Mouse (Mus musculus): ENCODE measurements around the gene Foxp1.

Foxp1 gene

DNA sequence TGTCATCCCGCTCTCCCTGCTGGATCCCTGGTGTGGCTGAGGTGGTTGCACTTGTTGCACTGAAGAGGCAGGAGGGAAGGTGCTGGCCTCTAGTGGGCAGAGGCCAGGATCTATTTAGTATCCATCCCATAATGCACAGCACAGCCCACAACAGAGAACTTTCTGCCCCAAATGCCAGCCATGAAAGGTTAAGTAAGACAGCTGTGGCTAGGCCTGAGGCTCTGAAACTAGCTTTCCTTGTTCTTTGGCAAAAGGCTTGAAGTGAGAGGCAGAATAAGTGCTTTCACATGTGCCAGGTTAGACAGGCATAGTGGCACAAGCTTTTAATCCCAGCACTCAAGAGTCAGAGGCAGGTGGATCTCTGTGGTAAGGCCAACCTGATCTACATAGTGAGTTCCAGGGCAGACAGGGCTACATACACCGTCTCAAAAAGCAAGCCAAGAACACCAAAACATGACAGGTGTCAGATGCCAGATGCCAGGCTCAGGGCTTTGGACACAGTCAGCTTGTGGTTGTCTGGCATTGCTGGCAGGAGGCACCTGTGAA is 137.4 kb downstream of the Foxp1 start:
- DNase-seq = peak; percentile 35 to 54

DNA sequence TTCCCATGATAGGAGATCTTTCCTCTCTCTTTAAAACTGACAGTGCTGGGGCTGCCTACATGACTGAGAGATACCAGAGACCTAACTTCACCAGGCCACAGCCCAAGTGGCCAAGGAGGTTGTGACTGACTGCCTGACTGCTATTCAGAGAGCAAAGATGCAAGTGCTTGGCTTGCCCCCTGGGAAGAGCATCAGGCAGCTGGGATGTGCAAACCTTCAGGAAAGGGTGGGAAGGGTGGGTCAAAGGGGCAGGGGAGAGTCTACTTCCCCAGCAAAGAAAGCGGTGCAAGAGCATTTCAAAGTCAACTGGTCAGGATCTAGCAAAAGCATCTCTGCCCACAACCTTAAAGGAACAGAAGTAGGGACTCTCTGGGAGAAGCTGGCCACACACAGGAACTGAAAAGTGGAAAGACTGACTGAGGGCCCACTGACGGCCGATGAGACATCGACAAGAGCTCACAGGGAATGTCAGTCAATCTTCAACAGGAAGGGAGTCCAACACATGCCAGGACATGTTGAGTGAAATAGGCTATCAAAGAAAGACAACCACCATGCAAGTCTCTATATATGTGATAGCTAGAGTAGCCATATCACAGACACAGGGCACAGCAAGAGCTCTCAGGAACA is 138.6 kb downstream of the Foxp1 start:
- DNase-seq = no peak

DNA sequence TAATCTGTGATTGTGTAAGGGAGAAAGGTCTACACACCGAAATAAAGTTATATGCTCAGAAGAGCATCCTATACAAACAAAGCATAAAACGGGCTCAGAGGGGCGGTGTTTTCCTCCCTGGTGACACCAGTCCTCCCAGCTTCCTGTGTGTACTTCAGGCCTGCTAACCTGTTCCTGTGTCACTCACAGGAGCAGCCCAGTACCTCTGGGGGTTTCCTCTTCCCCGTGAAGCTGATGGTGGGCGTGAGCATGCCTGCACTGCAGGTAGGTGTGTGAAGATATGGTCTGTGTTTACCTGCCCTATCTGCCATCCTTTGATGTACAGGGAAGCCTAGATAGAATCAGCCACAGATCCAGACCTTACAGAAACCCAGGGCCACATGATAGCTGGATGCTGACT is 142.4 kb downstream of the Foxp1 start:
- DNase-seq = peak in 1 of 2 experiments; percentile 23

DNA sequence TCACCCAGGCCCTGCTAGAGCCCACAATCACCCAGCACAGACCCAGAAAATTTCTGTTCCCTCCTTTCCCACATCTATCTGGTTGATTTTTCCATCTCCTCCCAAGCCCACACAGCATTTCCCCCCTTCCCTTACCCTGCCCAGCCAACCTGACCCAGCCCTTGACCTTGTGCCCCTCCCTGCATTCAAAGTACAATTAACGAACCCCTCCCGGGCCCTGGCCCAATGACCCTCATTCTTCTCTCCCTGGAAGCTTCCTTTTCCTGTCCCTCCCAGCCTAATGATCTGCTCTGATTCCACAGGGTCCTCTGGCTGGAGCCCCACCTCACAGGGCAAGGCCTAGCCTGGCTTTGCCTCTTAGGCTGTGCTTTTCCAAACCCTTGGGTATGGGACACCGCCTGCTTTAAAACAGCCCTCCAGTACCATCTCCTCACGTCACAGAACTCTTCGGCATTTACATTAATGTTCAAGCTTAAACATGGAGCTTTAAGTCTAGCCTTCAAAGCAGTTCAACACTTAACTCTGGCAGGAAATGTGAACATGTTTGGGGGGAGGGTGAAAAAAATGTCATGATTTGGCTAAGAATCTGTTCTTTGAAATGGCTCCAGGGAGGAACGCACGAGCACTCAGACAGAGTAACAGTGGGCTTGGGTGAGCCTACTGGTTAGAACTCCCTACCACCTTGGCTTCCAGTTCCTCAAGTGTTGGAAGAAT is 143.4 kb downstream of the Foxp1 start:
- no peak for DNase-seq

DNA sequence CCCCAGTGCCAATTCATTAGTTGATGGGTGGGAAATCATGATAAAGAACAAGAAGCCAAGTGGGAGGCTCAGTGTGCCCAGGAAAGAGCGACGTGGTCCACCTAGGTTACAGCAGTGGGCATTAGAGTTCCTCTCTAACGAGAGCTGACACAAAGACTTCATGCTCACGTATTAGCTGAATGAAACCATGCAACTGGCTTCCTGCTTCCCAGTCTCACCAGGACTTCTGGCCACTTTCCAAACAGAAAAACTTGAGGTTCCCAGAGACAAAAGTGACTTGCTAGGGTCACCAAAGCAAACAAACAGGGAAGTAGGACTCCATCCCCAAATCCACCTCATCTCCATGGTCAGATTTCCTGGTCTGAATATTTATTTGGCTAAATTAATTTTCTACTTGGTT is 144.8 kb downstream of the Foxp1 start:
- no peak for DNase-seq

DNA sequence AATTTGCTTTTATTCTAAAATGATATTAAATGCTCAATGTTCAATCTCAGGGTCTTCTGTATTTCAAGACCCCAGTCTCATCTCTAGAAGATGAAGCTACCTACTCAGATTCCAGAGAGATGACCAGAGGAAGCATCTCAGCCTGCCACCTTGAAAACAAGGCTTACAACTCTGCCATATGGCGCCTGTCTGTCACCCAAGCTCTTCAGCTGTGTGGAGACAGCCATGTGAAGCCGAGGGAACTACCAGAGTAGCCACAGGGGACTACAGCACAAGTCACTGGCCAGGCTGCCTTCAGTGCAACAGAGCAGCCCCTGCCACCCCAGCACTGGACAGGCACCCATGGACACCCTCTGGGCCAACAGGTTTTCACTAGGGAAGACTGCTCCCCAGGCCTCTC is 145.4 kb downstream of the Foxp1 start:
- no peak for DNase-seq

DNA sequence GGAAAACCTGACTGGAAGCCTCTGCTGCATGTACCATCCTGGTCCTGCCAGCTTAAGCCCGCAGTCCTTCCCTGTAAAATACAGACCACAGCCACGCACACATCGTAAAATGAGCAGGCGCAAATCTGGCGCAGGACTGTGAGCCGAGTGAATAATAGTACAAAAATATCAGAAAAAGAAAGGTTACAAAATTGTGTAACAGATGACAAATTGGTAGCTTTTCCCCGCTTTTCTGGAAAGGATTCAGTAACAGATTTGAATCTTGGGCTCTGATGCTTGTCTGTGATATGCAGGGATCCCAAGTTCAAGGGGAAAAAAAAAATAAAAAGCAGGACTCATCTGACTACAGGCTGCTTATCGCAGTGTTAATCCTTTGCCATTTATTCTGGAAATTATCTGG is 145.8 kb downstream of the Foxp1 start:
- DNase-seq = no peak

DNA sequence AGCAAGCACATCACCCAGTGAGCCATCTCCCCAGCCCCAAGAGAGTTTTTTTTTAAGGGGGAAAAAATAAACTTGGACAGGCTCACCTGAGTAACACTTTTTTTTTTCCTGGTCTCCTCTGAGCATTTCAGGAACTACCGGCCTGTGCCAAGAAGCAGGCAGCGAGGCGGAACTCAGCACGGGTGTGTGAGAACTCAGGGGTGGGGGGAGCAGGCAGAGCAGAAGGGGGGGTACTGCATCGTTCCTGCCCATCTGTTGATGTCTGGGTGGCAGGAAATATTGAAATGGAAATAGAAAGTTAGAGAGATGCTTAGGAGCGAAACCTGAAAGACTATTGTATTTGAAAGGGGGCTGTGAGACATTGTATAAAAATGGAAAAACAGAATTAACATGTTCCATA is 146.7 kb downstream of the Foxp1 start:
- peak; percentile 42 to 46 for DNase-seq

DNA sequence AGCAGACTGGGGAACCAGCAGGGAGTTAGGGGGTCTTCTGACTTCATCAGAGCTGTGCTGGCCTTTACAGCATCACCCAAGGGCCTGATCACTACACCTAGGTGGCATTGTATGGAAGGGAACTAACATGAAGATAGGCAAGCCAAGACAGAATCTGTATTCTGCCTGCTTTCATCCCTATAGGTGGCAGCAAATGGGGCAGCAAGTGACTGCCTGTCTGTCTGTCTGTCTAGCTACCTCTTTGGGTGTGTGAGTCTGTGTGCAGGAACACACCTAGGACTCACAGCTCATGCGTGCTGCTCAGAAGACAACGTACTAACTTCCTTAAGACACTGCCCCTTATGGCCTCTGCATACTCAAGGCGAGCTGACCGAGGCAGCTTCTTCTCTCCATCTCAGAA is 147.1 kb downstream of the Foxp1 start:
- peak in 1 of 2 experiments; percentile 25 for DNase-seq

DNA sequence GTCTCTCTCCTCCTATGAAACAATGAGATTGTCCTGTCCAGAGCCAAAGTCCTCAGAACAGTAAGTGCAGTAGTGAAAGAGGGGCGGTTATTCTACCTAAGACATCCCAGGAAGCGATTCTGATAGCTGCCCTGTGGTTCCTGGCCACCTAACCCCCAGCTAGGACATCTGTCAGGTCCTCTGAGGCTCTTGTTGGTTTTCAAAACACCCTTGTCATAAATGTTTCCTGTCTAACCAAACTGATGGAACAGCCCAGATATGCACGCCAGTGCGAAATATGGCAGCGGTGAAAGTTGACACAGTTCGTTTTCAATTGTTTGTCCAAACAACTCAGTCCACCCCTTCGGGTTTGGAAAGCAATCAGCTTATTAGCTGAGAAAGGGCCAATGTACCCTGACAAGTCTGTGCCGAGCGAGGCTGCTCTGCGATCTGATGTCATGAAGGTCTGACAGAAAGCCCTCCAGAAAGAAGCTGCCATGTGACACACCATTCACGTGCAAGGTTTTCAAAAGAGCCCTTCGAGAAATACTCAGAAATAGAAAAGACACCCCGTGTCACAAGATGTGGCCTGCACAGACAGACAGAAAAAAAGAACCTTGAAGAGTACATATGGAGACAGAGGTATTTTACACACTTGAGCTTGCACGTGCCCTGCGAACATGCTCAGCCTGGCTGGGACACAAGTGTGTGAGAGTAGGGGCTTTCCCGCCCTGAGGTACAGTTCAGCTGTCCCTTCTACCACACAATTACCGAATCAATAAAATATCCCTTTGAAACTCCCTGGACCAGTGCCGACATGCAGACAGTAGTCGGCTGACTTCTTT is 147.9 kb downstream of the Foxp1 start:
- DNase-seq = peak in 1 of 2 experiments; percentile 42

DNA sequence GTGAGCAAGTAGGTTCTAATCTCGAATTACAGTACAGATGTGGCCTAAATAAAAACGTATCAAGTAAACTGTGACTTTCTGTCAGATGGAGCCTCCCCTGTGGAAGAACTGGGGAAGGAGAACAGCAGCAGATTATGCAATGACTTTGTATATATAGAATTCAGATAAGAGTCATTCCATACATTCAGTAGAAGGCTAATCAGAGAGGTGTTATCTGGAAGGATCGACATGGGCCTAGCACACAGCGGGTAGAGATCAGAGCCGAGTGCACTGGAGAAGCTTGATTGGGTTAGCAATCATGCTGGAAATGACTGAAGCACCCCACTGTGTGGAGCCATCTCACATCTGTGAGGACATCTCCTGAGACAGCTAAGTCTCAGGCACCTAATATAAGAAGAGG is 150.1 kb downstream of the Foxp1 start:
- DNase-seq = no peak

DNA sequence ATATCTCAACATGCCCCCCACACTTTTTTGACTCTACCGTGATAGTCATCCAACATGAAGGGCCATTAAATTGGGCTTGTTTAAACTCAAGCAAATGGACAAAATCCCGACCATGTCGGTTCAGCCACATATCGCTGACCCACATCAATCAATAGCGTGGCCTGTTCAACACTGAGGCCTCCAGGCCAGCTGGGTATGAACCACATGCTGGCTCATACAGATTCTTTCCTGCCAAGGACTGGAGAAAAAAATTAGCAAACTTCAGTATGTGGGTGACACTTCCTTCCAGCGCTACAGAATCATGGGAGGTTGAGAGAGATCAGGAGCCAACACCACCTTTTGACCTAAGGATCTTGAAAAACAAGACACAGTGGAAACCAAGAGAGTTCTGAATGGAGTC is 150.5 kb downstream of the Foxp1 start:
- DNase-seq = no peak

DNA sequence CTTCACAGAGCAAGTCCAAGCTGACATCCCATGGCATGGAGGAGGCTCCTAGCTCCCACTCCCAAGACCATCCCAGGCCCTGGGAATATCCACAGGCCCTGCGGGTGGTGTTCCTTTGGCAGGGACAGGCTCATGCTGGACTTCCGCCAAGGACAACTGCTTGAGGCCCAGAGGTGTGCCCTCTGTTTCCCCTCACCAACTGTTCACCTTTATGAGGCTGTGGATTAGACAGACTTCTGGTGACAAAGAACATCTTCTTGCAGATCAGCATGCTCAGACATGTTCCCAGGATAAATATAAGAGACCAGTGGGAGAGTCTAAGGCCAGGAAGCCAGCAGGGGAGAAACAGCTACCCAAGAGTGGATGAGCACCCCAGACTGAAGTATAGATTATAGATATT is 152.6 kb downstream of the Foxp1 start:
- DNase-seq = no peak

DNA sequence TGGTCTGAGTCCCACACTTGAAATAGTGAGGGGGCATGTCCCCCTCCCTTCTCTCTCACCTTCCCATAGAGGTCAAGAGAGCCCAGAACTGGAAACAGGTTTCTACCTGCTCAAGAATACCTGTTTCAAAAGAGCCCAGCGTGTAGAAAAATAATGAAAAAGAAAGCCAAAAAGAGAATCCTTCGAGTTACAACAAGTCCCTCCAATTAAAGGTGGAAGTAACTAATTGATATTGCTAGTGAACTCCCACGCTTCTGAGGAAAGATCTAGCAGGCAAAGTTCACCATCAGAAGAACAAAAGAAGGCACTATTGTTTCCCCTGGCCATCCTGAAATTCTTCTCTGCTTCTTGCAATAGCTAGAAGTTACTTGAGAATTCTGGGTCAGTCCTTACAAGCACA is 153.4 kb downstream of the Foxp1 start:
- no peak for DNase-seq

DNA sequence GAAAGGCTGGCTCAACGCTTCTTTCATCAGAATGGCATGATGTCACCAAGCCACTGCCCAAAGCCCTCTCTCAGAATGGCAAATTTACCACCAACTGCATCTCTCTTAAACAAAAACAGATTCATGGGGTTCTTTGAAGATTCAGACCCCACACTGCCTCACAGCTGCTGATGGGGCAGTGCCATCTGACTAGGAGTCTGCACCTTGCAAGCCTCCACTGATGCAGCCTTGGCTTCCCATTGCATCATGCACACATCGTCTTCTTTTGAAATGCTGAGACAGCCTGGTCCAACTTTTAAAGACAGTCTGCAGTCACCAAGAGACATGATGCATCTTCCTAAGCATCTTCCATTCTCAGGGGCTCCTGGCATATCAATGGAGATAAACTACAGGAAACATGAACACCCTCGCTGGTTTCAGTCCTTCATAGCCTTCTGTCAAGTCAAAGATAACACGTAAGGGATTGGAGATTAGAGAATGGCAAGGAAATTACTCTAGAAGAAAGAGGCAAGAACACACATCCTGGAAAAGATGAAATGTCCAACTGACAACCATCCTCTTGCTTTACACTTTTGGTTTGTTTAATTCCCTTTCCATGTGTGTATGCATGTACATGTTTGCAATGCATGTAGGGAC is 154.3 kb downstream of the Foxp1 start:
- no peak for DNase-seq

DNA sequence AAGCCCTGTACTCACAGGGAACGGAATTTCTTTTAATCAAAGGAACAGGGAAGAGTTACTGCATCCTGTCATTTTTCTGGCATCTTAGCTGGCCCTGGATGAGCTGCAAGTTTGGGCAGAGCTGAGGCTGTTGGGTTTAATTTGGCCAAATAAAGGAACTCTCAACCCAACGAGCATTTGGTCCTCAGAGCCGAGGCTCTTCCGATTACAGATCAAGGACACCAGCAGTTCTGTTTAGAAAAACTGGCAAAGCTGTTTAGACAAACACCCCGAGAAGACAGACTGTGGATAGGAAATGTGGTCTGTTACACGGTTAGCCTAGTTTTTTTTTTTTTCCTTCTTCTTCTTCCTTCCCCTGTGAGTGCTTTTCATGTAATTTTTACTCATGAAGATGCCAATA is 158.0 kb downstream of the Foxp1 start:
- DNase-seq = no peak

DNA sequence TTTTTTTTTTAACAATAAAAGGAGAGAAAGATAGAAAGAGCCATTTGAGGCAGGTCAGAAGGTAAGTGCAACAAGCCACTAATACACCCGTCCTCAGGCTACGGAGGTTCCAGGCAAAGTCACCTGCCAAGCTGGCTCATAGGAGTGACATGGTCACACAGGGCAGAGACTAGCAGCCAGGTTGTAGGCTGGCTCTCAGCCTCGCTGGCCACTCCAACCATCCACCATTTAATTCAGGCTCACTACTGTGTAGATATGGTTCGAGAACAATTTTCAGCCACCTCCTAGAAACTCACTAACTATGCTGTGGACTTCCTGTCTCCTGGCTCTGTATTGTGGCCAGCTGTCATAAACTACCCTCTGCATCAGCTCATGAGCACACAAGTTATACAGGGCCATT is 161.9 kb downstream of the Foxp1 start:
- no peak for DNase-seq

DNA sequence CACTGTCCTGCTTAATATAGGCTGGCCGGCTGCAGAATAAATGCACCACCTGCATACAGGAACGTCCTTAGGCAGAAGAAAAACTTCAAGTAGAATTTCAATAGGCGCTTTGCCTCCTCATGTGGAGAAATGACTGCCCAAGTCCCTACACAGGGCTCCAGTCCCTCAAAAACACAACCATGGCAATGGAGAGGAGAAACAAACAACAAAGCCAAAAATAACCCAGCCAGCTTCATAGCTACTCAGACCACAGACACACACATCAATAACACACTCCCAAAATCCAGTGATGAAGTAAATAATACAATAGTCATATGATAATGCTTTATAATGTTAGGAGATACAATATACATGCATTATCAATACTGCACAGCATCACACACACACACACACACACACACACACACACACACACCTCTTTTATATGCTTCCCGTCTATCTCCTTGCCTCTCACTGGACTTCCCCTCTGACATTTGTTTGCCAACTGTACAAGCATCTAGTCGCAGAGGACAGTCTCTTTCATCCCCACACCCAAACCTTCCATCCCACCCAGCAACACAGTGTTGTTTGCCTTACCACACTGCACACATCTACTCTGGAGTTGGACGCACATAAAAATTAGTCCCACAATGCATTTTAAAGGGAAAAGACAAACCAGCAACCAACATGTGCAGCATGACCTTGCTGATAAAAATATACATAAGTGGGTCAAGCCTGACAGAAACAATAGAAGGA is 162.6 kb downstream of the Foxp1 start:
- DNase-seq = no peak

DNA sequence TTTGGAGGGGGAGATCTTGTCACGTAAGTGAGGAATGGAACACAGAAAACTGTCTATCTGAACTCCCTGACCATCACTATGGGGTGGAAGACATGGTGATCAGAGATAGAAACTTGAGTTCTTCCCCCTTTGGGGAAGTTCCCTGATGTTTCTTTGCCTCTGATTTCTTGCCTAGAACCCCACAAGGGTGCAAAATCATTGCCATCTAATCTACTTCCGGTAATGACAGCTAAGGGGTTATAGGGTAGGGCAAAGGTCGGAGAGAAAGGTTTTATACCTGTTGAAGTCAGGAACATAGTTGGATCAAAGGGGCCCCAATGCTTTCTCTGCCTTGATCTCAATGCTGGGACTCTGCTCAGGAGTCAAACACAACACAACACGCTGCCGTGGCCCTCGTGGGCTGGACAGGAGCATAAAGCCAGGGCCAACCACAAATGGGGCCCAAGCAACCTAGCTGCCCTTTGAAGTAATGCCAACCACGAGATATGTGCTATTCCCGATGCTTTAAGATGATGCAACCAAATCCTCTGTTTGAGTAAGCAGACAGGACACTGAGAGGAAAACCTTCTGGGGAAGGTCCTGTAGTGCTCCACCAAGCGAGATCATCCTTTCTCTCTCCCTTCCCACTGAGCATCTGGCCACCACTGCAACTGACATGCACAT is 163.4 kb downstream of the Foxp1 start:
- DNase-seq = no peak

DNA sequence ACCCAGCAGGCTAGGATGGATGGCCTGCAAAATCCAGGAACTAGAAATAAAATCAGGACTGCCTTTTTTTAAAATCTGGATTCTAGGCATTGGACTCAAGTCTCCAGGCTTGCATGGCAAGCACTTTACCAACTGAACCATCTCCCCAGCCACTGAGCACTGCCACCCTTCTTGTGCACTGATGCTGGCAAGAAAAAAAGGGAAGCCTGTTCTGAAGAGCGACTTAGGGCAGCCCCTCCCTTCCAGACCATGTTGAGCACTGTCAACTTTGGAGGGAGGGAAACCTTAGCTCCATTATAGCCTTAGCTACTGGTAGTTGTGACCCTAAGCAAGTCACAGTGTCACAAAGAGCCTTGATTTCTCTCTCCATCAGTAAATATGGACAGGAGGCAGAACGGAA is 164.6 kb downstream of the Foxp1 start:
- DNase-seq = no peak

DNA sequence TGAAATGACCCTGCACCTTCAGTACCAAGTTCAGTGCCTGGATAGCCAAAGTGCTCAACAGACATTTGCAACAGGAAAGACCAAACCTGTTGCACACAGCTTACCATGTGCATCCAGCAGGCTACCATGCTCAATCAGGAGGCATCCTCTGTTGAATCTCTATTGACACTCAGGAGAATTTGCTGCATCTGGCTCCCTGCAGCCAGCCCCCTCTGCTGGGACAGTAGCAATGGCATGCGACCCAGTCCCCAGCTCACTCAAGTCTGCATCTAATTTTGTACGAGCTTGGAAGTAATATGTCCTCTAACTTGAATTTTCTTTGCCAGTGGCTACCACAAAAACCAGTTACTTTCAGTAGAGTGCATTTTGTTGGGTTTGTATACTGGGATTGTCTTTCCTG is 168.2 kb downstream of the Foxp1 start:
- DNase-seq = no peak

DNA sequence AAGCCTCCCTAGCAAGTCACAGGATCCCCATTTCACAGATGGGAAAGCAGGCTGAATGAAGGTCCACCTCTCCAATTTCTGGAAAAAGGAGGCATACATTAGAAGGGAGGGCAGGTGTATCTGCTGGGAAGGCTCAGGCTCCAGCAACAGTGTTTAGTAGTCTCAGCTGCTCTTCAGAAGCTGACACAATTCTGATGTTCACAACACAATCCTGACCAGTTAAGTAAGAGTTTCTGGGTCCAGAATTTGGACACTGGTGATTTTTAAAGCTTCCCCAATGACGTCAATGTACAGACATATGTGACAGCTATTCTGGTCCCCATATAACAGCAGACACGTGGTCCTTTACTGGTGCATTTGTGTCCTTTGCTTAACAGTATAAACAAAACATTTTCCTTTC is 169.1 kb downstream of the Foxp1 start:
- DNase-seq = no peak

All from spleen, adult 18-20 months (tissue).